Mouse (Mus musculus) gastrocnemius, postnatal 25 days (tissue): ENCODE results near the gene Meis1. TPM values are rescaled to one million over a fixed set of nuclear protein-coding genes. Genes with fewer than 3 reads are reported as not detected.

ENCODE experiments used
- DNase-seq: peaks from one replicate; pipeline ENCODE4 v3.0.0; 2022
- total RNA-seq, 2 experiments: library from RNA; stranded (reverse); gene quantifications; 1 replicate in 1 of 2; 2 replicates in 1 of 2; pipeline ENCODE4 v1.2.3; 2021

Gene Meis1
- total RNA-seq, 2 experiments from 2014 or later = 2.7 to 4.0 TPM

- no peak for DNase-seq
Measured at GRCm38 (mm10) chr11:19014441-19015161, 4.2 kb downstream of the Meis1 start.

GRCm38 (mm10) chr11:19014113-19014440 is 4.7 kb downstream of the Meis1 start:
- no peak for DNase-seq

- DNase-seq = no peak
Measured at GRCm38 (mm10) chr11:19013141-19014112, 5.4 kb downstream of the Meis1 start.

GRCm38 (mm10) chr11:19012463-19013115 is 6.2 kb downstream of the Meis1 start:
- no peak for DNase-seq

GRCm38 (mm10) chr11:19012001-19012400 is 6.8 kb downstream of the Meis1 start:
- DNase-seq = no peak

- DNase-seq = no peak
Measured at GRCm38 (mm10) chr11:19011108-19011805, 7.5 kb downstream of the Meis1 start.

- no peak for DNase-seq
Measured at GRCm38 (mm10) chr11:19010396-19010811, 8.4 kb downstream of the Meis1 start.

GRCm38 (mm10) chr11:19009536-19010395 is 9.0 kb downstream of the Meis1 start:
- no peak for DNase-seq

- no peak for DNase-seq
Measured at GRCm38 (mm10) chr11:19008610-19009384, 10.0 kb downstream of the Meis1 start.

- DNase-seq = no peak
Measured at GRCm38 (mm10) chr11:19007541-19008424, 11.0 kb downstream of the Meis1 start.

GRCm38 (mm10) chr11:19007068-19007467 is 11.7 kb downstream of the Meis1 start:
- no peak for DNase-seq

- DNase-seq = no peak
Measured at GRCm38 (mm10) chr11:19005913-19006693, 12.7 kb downstream of the Meis1 start.

- no peak for DNase-seq
Measured at GRCm38 (mm10) chr11:19005007-19005912, 13.5 kb downstream of the Meis1 start.

- DNase-seq = no peak
Measured at GRCm38 (mm10) chr11:19003066-19003465, 15.7 kb downstream of the Meis1 start.

- no peak for DNase-seq
Measured at GRCm38 (mm10) chr11:18996767-18997166, 22.0 kb downstream of the Meis1 start.

GRCm38 (mm10) chr11:18996289-18996688 is 22.5 kb downstream of the Meis1 start:
- no peak for DNase-seq

GRCm38 (mm10) chr11:18992796-18993195 is 26.0 kb downstream of the Meis1 start:
- no peak for DNase-seq
